In genomic region chr14:75834739-75835381, GRCm38 (mm10) we compare ENCODE assay signal across 8 mouse cellular contexts. TPM values are rescaled to one million over a fixed set of nuclear protein-coding genes. Genes with fewer than 3 reads are reported as not detected.
A peak's percentile ranks its signal among the peaks of the same experiment; 100 is the strongest.
DNase-seq lines count a peak whose midpoint lies in the region; TF ChIP-seq lines count a peak whose summit lies in the region.

No protein-coding gene starts in this region.

- DNase-seq in T-cell, adult 2 months (ENCODE audit: low spot score) = peak; percentile 76
- DNase-seq in embryo, embryonic 11 days = peak; percentile 75
- peak; percentile 84 to 85 for DNase-seq in heart, adult 9 months (ENCODE audit: low spot score in 2 of 2)
- peak; percentile 87 for DNase-seq in kidney, adult 9 months
- peak; percentile 77 for DNase-seq in lung, postnatal 14 days
- DNase-seq in right cerebral cortex, postnatal 14 days = peak; percentile 12
- peak; percentile 49 to 62 for DNase-seq in urinary bladder, postnatal 4 days (ENCODE audit: low spot score in 2 of 2)

- no peaks in the 10 kb centered on the region for H3K36me3 ChIP-seq in C2C12 (ENCODE audit: control insufficient read depth, insufficient read depth)

- peaks cover 6% of the 10 kb centered on the region for H3K79me3 ChIP-seq in C2C12 (ENCODE audit: low read depth)

- peak overlapping the region; percentile 92 for H3ac ChIP-seq in C2C12 (ENCODE audit: control insufficient read depth, insufficient read length, low read depth)

- no peak for TF ChIP-seq CTCF in C2C12 (IDR thresholded peaks at IDR 0.05; ENCODE audit: control insufficient read depth, insufficient read depth, insufficient read length)

- H3K79me2 ChIP-seq in C2C12 (ENCODE audit: control insufficient read depth, insufficient read depth) = peaks cover 27% of the 10 kb centered on the region

- peak overlapping the region; percentile 39 for H3K4me3 ChIP-seq in C2C12 (ENCODE audit: insufficient read depth, poor library complexity, severe bottlenecking)

- H3K27me3 ChIP-seq in C2C12 (ENCODE audit: control insufficient read depth, insufficient read depth, insufficient read length) = no peaks in the 10 kb centered on the region

TF ChIP-seq in C2C12, 6 proteins besides CTCF, POLR2A, EP300 and RAD21:
- TF ChIP-seq MYOD1 (IDR thresholded peaks at IDR 0.05; ENCODE audit: control insufficient read depth, insufficient read length, low read depth) (peak; percentile 75), USF1 (IDR thresholded peaks at IDR 0.05; ENCODE audit: low read depth) (no peak)
TF ChIP-seq in C2C12: peak in this region for 1.

RNA-seq across cellular contexts. Expression of gene Tpt1, which starts 10.0 kb away (rescaled TPM):
- polyA plus RNA-seq in C2C12 (2012; fragmentation: generic; extraction: Trizol) = 5,697 TPM

RNA-seq across cellular contexts. Expression of gene Slc25a30, which starts 48.0 kb away (rescaled TPM):
- polyA plus RNA-seq in C2C12 (2012; fragmentation: generic; extraction: Trizol) = 15.9 TPM

Comparison
In these comparisons a context has a peak if more than half of its experiments do, and no peak if none do; other contexts are left out.
1. Peak in every context shown above with its lines: DNase-seq and H3K4me3 ChIP-seq.
2. DNase-seq: peak in every context shown above with its lines; median percentile 87 in kidney, adult 9 months; 84 in heart, adult 9 months; 77 in lung, postnatal 14 days; 76 in T-cell, adult 2 months; 75 in embryo, embryonic 11 days; 56 in urinary bladder, postnatal 4 days; 12 in right cerebral cortex, postnatal 14 days.